Mouse (Mus musculus): ENCODE measurements around the gene Larp1. TPM values are rescaled to one million over a fixed set of nuclear protein-coding genes. Genes with fewer than 3 reads are reported as not detected.

Larp1 gene
- polyA plus RNA-seq, 1 experiment from 2014 or later: 21.7 TPM

DNA sequence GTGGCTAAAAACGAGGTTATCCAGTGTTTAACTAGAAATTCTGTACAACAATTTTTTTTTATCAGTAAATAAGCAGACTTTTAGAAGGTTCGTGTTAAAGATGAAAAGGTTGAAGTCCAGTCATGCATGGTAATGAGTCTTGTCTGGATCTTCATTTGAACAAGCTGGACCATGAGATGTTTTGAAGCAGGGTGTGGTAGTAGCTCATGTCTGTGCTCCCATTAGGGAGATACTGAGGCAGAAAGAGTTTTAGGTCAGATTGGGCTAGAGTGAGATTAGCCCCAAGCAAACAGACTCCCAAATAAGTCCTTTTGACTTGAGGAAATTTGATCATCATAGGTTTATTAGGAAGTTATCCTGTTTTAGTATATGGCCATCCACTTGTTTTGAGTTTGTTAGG, 6.5 kb downstream of the Larp1 start:
- Histone ChIP-seq H3K27ac (no peak overlapping the region), H3K9me3 (no peaks in the 10 kb centered on the region), H3K4me1 (replicated peaks) (peaks cover 48% of the 10 kb centered on the region), H3K4me3 (replicated peaks) (no peak overlapping the region), H3K36me3 (no peaks in the 10 kb centered on the region), H3K9ac (replicated peaks) (no peak overlapping the region), H3K4me2 (no peak overlapping the region), H3K27me3 (no peaks in the 10 kb centered on the region)
- no peak for ATAC-seq (ENCODE audit: insufficient number of reproducible peaks, insufficient read depth, low FRiP score, low TSS enrichment, low read depth)
- 82% methylated on average over 2 of the region's 2 CpGs for WGBS

- H3K9ac ChIP-seq (replicated peaks): no peak overlapping the region
- no peak overlapping the region for H3K4me3 ChIP-seq (replicated peaks)
- peaks cover 48% of the 10 kb centered on the region for H3K4me1 ChIP-seq (replicated peaks)
- H3K4me2 ChIP-seq: no peak overlapping the region
- no peaks in the 10 kb centered on the region for H3K9me3 ChIP-seq
- H3K27me3 ChIP-seq: no peaks in the 10 kb centered on the region
- WGBS: 63% methylated on average over 3 of the region's 3 CpGs
- H3K27ac ChIP-seq: no peak overlapping the region
- H3K36me3 ChIP-seq: no peaks in the 10 kb centered on the region
- ATAC-seq (ENCODE audit: insufficient number of reproducible peaks, insufficient read depth, low FRiP score, low TSS enrichment, low read depth): no peak
These were observed 7.5 kb downstream of the Larp1 start for GRCm38 (mm10) chr11:58016371-58016770.

- 94% methylated on average over 1 of the region's 1 CpGs for WGBS
- peaks cover 49% of the 10 kb centered on the region for H3K4me1 ChIP-seq (replicated peaks)
- no peaks in the 10 kb centered on the region for H3K9me3 ChIP-seq
- H3K9ac ChIP-seq (replicated peaks): no peak overlapping the region
- H3K4me3 ChIP-seq (replicated peaks): no peak overlapping the region
- H3K27me3 ChIP-seq: no peaks in the 10 kb centered on the region
- no peak overlapping the region for H3K4me2 ChIP-seq
- H3K27ac ChIP-seq: 0 out of 2 replicates have a peak overlapping the region, but pooled peaks have one; percentile 29
- no peak for ATAC-seq (ENCODE audit: insufficient number of reproducible peaks, insufficient read depth, low FRiP score, low TSS enrichment, low read depth)
- H3K36me3 ChIP-seq: no peaks in the 10 kb centered on the region
These were observed 8.6 kb downstream of the Larp1 start for GRCm38 (mm10) chr11:58017422-58017821.

- peaks cover 49% of the 10 kb centered on the region for H3K4me1 ChIP-seq (replicated peaks)
- H3K27me3 ChIP-seq: no peaks in the 10 kb centered on the region
- WGBS: 81% methylated on average over 2 of the region's 2 CpGs
- H3K36me3 ChIP-seq: no peaks in the 10 kb centered on the region
- no peak overlapping the region for H3K4me3 ChIP-seq (replicated peaks)
- ATAC-seq (ENCODE audit: insufficient number of reproducible peaks, insufficient read depth, low FRiP score, low TSS enrichment, low read depth): no peak
- H3K27ac ChIP-seq: no peak overlapping the region
- no peaks in the 10 kb centered on the region for H3K9me3 ChIP-seq
- H3K4me2 ChIP-seq: no peak overlapping the region
- no peak overlapping the region for H3K9ac ChIP-seq (replicated peaks)
These were observed 9.4 kb downstream of the Larp1 start for GRCm38 (mm10) chr11:58018287-58018686.

GRCm38 (mm10) chr11:58018701-58019100, 9.8 kb downstream of the Larp1 start:
- no peaks in the 10 kb centered on the region for H3K36me3 ChIP-seq
- H3K4me2 ChIP-seq: no peak overlapping the region
- no peaks in the 10 kb centered on the region for H3K9me3 ChIP-seq
- peaks cover 49% of the 10 kb centered on the region for H3K4me1 ChIP-seq (replicated peaks)
- no peaks in the 10 kb centered on the region for H3K27me3 ChIP-seq
- no peak for ATAC-seq (ENCODE audit: insufficient number of reproducible peaks, insufficient read depth, low FRiP score, low TSS enrichment, low read depth)
- H3K9ac ChIP-seq (replicated peaks): no peak overlapping the region
- H3K27ac ChIP-seq: no peak overlapping the region
- H3K4me3 ChIP-seq (replicated peaks): no peak overlapping the region
- 86% methylated on average over 4 of the region's 4 CpGs for WGBS

GRCm38 (mm10) chr11:58021095-58021494, 12.2 kb downstream of the Larp1 start:
- no peaks in the 10 kb centered on the region for H3K9me3 ChIP-seq
- H3K4me1 ChIP-seq (replicated peaks): peaks cover 39% of the 10 kb centered on the region
- H3K27ac ChIP-seq: 0 out of 2 replicates have a peak overlapping the region, but pooled peaks have one; percentile 53
- H3K27me3 ChIP-seq: no peaks in the 10 kb centered on the region
- no peaks in the 10 kb centered on the region for H3K36me3 ChIP-seq
- ATAC-seq (ENCODE audit: insufficient number of reproducible peaks, insufficient read depth, low FRiP score, low TSS enrichment, low read depth): no peak
- no peak overlapping the region for H3K4me3 ChIP-seq (replicated peaks)
- WGBS: 62% methylated on average over 1 of the region's 1 CpGs
- no peak overlapping the region for H3K4me2 ChIP-seq
- no peak overlapping the region for H3K9ac ChIP-seq (replicated peaks)

GRCm38 (mm10) chr11:58021618-58022017, 12.8 kb downstream of the Larp1 start:
- H3K4me3 ChIP-seq (replicated peaks): no peak overlapping the region
- H3K27ac ChIP-seq: 0 out of 2 replicates have a peak overlapping the region, but pooled peaks have one; percentile 53
- H3K4me1 ChIP-seq (replicated peaks): peaks cover 34% of the 10 kb centered on the region
- H3K36me3 ChIP-seq: no peaks in the 10 kb centered on the region
- H3K9ac ChIP-seq (replicated peaks): no peak overlapping the region
- no peaks in the 10 kb centered on the region for H3K9me3 ChIP-seq
- no peak for ATAC-seq (ENCODE audit: insufficient number of reproducible peaks, insufficient read depth, low FRiP score, low TSS enrichment, low read depth)
- no peak overlapping the region for H3K4me2 ChIP-seq
- WGBS: 36% methylated on average over 2 of the region's 2 CpGs
- no peaks in the 10 kb centered on the region for H3K27me3 ChIP-seq

GRCm38 (mm10) chr11:58024271-58024670, 15.4 kb downstream of the Larp1 start:
- no peaks in the 10 kb centered on the region for H3K9me3 ChIP-seq
- WGBS: 90% methylated on average over 1 of the region's 1 CpGs
- H3K4me3 ChIP-seq (replicated peaks): no peak overlapping the region
- no peaks in the 10 kb centered on the region for H3K36me3 ChIP-seq
- H3K27me3 ChIP-seq: no peaks in the 10 kb centered on the region
- ATAC-seq (ENCODE audit: insufficient number of reproducible peaks, insufficient read depth, low FRiP score, low TSS enrichment, low read depth): no peak
- H3K9ac ChIP-seq (replicated peaks): no peak overlapping the region
- peaks cover 20% of the 10 kb centered on the region for H3K4me1 ChIP-seq (replicated peaks)
- H3K4me2 ChIP-seq: no peak overlapping the region
- no peak overlapping the region for H3K27ac ChIP-seq

- Histone ChIP-seq H3K27ac (no peak overlapping the region), H3K9me3 (no peaks in the 10 kb centered on the region), H3K27me3 (no peaks in the 10 kb centered on the region), H3K36me3 (no peaks in the 10 kb centered on the region), H3K4me3 (replicated peaks) (no peak overlapping the region), H3K4me2 (no peak overlapping the region), H3K4me1 (replicated peaks) (peaks cover 20% of the 10 kb centered on the region), H3K9ac (replicated peaks) (no peak overlapping the region)
- 90% methylated on average over 2 of the region's 2 CpGs for WGBS
- no peak for ATAC-seq (ENCODE audit: insufficient number of reproducible peaks, insufficient read depth, low FRiP score, low TSS enrichment, low read depth)
These were observed 15.8 kb downstream of the Larp1 start for GRCm38 (mm10) chr11:58024671-58025070.

GRCm38 (mm10) chr11:58025881-58026280, 17.0 kb downstream of the Larp1 start:
- Histone ChIP-seq H3K36me3 (no peaks in the 10 kb centered on the region), H3K9ac (replicated peaks) (no peak overlapping the region), H3K27me3 (no peaks in the 10 kb centered on the region), H3K4me3 (replicated peaks) (no peak overlapping the region), H3K4me2 (no peak overlapping the region), H3K9me3 (no peaks in the 10 kb centered on the region), H3K27ac (no peak overlapping the region), H3K4me1 (replicated peaks) (peaks cover 15% of the 10 kb centered on the region)
- no peak for ATAC-seq (ENCODE audit: insufficient number of reproducible peaks, insufficient read depth, low FRiP score, low TSS enrichment, low read depth)
- 85% methylated on average over 4 of the region's 4 CpGs for WGBS

DNA sequence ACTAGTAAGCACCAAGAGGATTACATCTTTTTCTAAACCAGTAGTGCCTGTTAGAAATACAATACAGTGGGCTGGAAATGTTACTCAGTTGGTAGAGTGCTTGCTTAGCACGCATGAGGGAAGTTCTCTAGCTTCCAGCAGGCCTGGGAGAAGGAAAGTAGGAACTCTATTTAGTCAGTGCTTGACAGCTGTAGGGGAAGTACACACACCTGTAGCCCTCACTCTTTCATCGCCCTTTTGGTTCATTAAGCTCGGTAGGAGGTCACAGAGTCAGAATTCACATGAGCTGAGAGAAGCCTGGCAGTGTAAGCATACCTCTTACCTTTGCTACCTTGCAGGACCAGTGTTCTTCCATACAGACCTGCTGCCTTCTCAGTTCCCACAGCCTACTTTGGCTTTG, 17.5 kb downstream of the Larp1 start:
- 63% methylated on average over 3 of the region's 3 CpGs for WGBS
- no peak overlapping the region for H3K4me2 ChIP-seq
- no peaks in the 10 kb centered on the region for H3K27me3 ChIP-seq
- H3K9me3 ChIP-seq: no peaks in the 10 kb centered on the region
- H3K36me3 ChIP-seq: no peaks in the 10 kb centered on the region
- no peak overlapping the region for H3K27ac ChIP-seq
- no peak for ATAC-seq (ENCODE audit: insufficient number of reproducible peaks, insufficient read depth, low FRiP score, low TSS enrichment, low read depth)
- no peak overlapping the region for H3K4me3 ChIP-seq (replicated peaks)
- peaks cover 15% of the 10 kb centered on the region for H3K4me1 ChIP-seq (replicated peaks)
- no peak overlapping the region for H3K9ac ChIP-seq (replicated peaks)

GRCm38 (mm10) chr11:58026860-58027259, 18.0 kb downstream of the Larp1 start:
- Histone ChIP-seq H3K4me2 (no peak overlapping the region), H3K4me1 (replicated peaks) (peaks cover 9% of the 10 kb centered on the region), H3K4me3 (replicated peaks) (no peak overlapping the region), H3K9ac (replicated peaks) (no peak overlapping the region), H3K9me3 (no peaks in the 10 kb centered on the region), H3K36me3 (no peaks in the 10 kb centered on the region), H3K27me3 (no peaks in the 10 kb centered on the region), H3K27ac (no peak overlapping the region)
- no peak for ATAC-seq (ENCODE audit: insufficient number of reproducible peaks, insufficient read depth, low FRiP score, low TSS enrichment, low read depth)
- WGBS: 63% methylated on average over 1 of the region's 1 CpGs

All from limb, embryonic 12.5 days (tissue).